Mouse (Mus musculus) embryonic facial prominence, embryonic 10.5 days (tissue): ENCODE results near the gene 4930415O20Rik. TPM values are rescaled to one million over a fixed set of nuclear protein-coding genes. Genes with fewer than 3 reads are reported as not detected.
A peak's percentile ranks its signal among the peaks of the same experiment; 100 is the strongest.

ENCODE experiments used
- DNase-seq: peaks from one replicate; pipeline ENCODE4 v3.0.0-alpha.2; 2017; ENCODE audit warnings: low spot score
- H3K27ac ChIP-seq: fragments of 300-500 bp; sonication (generic); replicated peaks from 2 replicates; pipeline ENCODE4 v1.5.1; 2016; ENCODE audit warnings: mild to moderate bottlenecking
- H3K27me3 ChIP-seq: fragments of 300-500 bp; sonication (generic); replicated peaks from 2 replicates; pipeline ENCODE4 v1.6.1; 2016; ENCODE audit warnings: low read depth, mild to moderate bottlenecking; ENCODE audit not compliant: poor library complexity, severe bottlenecking
- H3K36me3 ChIP-seq: fragments of 300-500 bp; sonication (generic); replicated peaks from 2 replicates; pipeline ENCODE4 v1.6.1; 2016; ENCODE audit warnings: mild to moderate bottlenecking, moderate library complexity
- H3K4me1 ChIP-seq: fragments of 300-500 bp; sonication (generic); 2 replicates; pipeline ENCODE4 v1.6.1; 2016
- H3K4me3 ChIP-seq: fragments of 300-500 bp; sonication (generic); 2 replicates; pipeline ENCODE4 v1.5.1; 2016; ENCODE audit warnings: mild to moderate bottlenecking, moderate library complexity
- H3K9me3 ChIP-seq: fragments of 300-500 bp; sonication (generic); 2 replicates; pipeline ENCODE4 v1.6.1; 2016; ENCODE audit warnings: mild to moderate bottlenecking
- WGBS: fragments of 180-500 bp; shearing (Covaris S2); methylation state at CpG from one replicate; pipeline ENCODE4 v1.1.7; 2016; 5-methylcytosine and 5-hydroxymethylcytosine counted together
- polyA plus RNA-seq: library from polyadenylated mRNA; unstranded; fragments of >200 nt; fragmentation: Nextera tagmentation; extraction: Ambion mirVana; gene quantifications from 2 replicates; pipeline ENCODE4 v1.2.1, GENCODE M21; 2016

Gene 4930415O20Rik
- polyA plus RNA-seq, 1 experiment from 2014 or later: not detected

DNA sequence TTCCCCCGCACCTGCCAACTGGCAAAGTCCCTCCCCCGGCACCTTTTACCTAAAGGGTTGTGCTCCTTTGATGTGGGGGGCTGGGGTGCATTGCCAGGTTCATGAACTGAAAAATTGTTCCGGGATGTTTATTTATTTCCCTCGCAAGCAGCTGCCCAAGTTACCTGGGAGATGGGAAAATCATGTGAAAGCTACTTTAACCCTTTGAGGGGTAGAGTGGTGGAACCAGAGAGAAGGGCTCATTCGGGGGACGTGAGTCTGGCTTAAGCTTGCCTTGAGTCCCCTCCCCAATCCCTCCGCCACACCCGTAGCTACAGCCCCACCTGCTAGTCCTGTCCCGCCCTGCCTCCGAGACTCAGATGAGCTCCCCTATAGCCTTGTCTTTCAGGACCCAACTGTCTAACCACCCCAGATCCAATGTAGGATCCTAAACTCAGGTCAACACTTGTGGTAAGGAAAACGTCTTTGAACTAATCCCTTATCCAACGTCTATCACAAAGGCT lies 39.4 kb downstream of the 4930415O20Rik start:
- Histone ChIP-seq H3K36me3 (peaks cover 13% of the 10 kb centered on the region), H3K9me3 (no peaks in the 10 kb centered on the region), H3K4me3 (peak overlapping the region; percentile 77), H3K27ac (peak overlapping the region; percentile 98), H3K27me3 (peaks cover 15% of the 10 kb centered on the region), H3K4me1 (peaks cover 49% of the 10 kb centered on the region)
- WGBS: 2% methylated on average over 12 of the region's 12 CpGs
- peak; percentile 47 for DNase-seq

DNA sequence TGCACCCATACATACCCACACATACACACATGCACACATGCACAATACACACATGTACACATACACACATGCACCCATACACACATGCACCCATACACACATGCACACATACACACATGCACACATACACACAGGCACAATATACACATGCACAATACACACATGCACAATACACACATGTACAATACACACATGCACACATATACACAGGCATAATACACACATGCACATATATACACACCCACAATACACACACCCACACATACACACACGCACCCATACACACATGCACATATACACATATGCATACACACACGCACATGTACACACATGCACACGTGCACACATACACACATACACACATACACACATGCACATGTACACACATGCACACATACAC lies 41.4 kb downstream of the 4930415O20Rik start:
- H3K4me3 ChIP-seq: no peak overlapping the region
- DNase-seq: no peak
- WGBS: 94% methylated on average over 3 of the region's 3 CpGs
- peaks cover 44% of the 10 kb centered on the region for H3K4me1 ChIP-seq
- H3K36me3 ChIP-seq: no peaks in the 10 kb centered on the region
- H3K27ac ChIP-seq: no peak overlapping the region
- no peaks in the 10 kb centered on the region for H3K9me3 ChIP-seq
- peaks cover 25% of the 10 kb centered on the region for H3K27me3 ChIP-seq

DNA sequence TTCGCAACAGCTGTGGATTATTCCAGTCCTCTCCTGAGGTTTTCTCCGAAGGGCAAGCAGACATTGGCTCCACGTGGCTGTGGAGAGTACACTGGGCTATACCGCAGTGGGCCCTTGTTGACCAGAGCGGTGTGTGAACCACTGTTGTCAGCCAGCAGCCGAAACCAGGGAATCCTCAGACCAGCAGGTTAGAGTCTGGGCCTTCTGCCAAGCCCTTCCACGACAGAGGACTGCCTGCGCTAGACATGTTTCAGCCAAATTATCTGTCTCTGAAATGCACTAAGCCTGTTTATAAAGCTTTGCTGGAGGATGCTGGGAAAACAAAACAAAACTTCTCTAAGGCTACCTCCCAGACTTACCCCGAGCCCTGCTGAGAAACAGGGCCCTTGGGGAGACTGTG lies 43.7 kb downstream of the 4930415O20Rik start:
- H3K4me1 ChIP-seq: peaks cover 24% of the 10 kb centered on the region
- peaks cover 4% of the 10 kb centered on the region; the same call in 1 of the 2 replicates for H3K9me3 ChIP-seq
- WGBS: 73% methylated on average over 9 of the region's 9 CpGs
- peaks cover 25% of the 10 kb centered on the region for H3K27me3 ChIP-seq
- H3K36me3 ChIP-seq: no peaks in the 10 kb centered on the region
- no peak for DNase-seq
- no peak overlapping the region for H3K27ac ChIP-seq
- no peak overlapping the region for H3K4me3 ChIP-seq

DNA sequence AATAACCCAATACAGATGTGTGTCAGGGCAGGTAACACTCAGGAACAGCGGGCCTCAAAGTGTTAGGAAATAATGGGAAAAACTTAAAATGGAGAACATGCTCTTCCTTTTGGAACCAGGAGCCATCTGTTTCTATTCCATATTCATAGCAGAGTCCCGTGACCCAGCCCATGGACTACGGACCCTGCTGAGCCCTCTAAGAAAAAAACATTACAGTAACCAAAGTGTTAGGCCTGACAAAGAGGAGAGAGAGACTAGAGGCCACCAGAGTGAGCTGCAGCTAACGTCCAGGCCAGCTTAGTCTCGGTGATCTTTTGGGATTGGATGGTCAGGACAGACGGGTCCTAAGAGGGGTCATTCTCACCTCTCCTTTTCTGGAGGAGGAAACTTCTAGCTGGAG lies 44.2 kb downstream of the 4930415O20Rik start:
- peaks cover 25% of the 10 kb centered on the region for H3K27me3 ChIP-seq
- 55% methylated on average over 6 of the region's 6 CpGs for WGBS
- H3K9me3 ChIP-seq: peaks cover 4% of the 10 kb centered on the region; the same call in 1 of the 2 replicates
- DNase-seq: no peak
- peaks cover 20% of the 10 kb centered on the region for H3K4me1 ChIP-seq
- H3K4me3 ChIP-seq: no peak overlapping the region
- H3K27ac ChIP-seq: no peak overlapping the region
- H3K36me3 ChIP-seq: no peaks in the 10 kb centered on the region

DNA sequence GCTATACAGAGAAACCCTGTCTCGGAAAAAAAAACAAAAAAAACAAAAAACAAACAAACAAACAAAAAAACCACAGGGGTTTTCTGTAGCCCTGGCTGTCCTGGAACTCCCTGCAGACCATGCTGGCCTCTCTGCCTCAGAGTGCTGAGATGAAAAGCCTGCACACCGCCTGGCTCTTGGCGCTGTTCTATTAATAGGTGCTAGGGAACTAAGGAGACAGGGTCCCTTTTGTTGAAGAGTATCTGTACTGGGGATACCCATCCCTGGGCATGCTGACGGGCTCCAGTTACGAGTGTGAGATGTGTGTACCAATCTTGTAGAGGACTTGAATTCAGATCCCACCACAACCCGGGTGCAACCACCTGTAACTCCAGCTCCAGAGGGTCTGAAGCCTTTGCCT lies 44.9 kb downstream of the 4930415O20Rik start:
- H3K27ac ChIP-seq: no peak overlapping the region
- H3K27me3 ChIP-seq: peaks cover 22% of the 10 kb centered on the region
- H3K36me3 ChIP-seq: no peaks in the 10 kb centered on the region
- no peak overlapping the region for H3K4me3 ChIP-seq
- peaks cover 4% of the 10 kb centered on the region; the same call in 1 of the 2 replicates for H3K9me3 ChIP-seq
- peaks cover 15% of the 10 kb centered on the region for H3K4me1 ChIP-seq
- no peak for DNase-seq
- 61% methylated on average over 6 of the region's 6 CpGs for WGBS

DNA sequence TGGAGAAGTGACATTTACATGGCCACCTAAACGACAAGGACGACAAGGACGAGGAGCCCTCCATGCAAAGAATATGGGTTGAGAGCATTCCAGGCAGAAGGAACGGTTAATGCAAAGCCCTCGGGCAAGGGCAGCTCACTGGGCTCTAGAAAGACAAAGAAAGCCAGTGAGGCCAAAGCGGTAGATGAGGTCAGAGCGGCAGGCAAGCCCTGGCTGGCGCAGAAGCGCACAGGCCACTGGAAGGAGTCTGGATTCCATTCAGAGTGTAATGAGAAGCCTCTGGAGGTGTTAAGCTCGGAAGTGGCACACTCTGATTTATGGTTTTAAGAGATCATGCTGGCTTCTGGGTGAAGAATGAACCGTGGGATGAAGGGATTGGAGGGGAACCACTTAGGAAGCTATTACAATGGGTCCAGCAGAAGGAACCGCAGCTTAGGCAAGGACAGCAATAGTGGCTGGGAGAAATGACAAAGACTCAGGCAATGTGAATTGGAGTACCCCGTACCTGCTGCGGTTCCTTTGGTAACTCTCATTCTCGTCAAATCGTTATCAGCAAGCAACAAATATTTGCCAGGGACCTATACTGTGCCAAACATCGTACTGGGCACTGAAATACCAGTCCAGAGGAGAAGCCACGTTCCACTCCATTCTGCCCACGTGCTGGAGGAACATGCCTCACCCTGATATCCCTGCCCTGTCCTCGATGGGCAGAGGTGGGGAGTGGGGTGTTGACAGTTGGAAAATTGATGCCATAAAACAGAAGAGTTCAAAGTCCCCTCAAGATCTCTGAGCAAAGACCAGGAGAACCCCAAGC lies 45.8 kb downstream of the 4930415O20Rik start:
- WGBS: 32% methylated on average over 20 of the region's 20 CpGs
- DNase-seq: peak; percentile 42
- Histone ChIP-seq H3K27ac (no peak overlapping the region), H3K4me3 (peak overlapping the region; percentile 11), H3K4me1 (peaks cover 15% of the 10 kb centered on the region), H3K27me3 (peaks cover 17% of the 10 kb centered on the region), H3K9me3 (peaks cover 4% of the 10 kb centered on the region; the same call in 1 of the 2 replicates), H3K36me3 (no peaks in the 10 kb centered on the region)

DNA sequence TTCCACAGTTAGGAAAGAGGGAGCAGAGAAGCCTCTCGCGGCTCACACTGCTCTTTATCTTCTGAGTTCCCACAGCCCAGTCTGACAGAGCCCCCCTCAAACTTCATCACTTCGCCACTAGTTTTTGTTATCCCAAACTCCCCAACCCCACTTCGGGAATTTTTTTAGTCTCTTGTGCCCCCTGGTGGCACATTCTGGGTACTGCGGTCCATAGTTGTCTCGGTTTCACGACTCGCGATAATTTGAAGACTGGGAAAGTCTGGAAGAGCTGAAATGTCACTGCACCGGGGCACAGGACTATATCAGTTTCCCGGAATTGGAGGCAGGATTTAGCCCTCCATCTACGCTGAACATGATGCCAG lies 46.4 kb downstream of the 4930415O20Rik start:
- Histone ChIP-seq H3K9me3 (peaks cover 4% of the 10 kb centered on the region; the same call in 1 of the 2 replicates), H3K4me3 (peak overlapping the region; percentile 11), H3K36me3 (no peaks in the 10 kb centered on the region), H3K4me1 (peaks cover 16% of the 10 kb centered on the region), H3K27ac (no peak overlapping the region), H3K27me3 (peaks cover 22% of the 10 kb centered on the region)
- DNase-seq: peak; percentile 89
- 2% methylated on average over 12 of the region's 12 CpGs for WGBS

DNA sequence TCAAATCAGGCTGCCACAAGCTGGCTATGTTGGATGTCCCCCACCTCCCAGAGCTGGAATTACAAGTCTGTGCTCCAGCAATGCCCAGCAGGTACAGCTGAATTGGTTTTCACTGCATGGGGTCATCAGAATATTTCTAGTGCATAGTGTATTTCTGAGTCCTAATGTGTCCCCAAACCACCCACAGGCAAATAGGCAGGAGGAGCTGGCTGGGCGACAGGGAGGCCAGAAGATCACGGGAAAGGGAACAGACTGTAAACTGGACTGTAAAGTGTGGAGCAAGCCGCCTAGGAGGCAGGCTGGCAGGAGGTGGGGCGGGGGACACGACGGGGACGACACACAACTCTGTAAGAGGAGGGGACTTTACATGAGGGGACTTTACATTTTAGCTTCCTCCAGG lies 51.4 kb downstream of the 4930415O20Rik start:
- H3K4me1 ChIP-seq: peaks cover 22% of the 10 kb centered on the region
- WGBS: 7% methylated on average over 7 of the region's 7 CpGs
- peaks cover 27% of the 10 kb centered on the region for H3K27me3 ChIP-seq
- peaks cover 4% of the 10 kb centered on the region; the same call in 1 of the 2 replicates for H3K9me3 ChIP-seq
- no peak overlapping the region for H3K4me3 ChIP-seq
- H3K27ac ChIP-seq: no peak overlapping the region
- H3K36me3 ChIP-seq: no peaks in the 10 kb centered on the region
- DNase-seq: no peak

DNA sequence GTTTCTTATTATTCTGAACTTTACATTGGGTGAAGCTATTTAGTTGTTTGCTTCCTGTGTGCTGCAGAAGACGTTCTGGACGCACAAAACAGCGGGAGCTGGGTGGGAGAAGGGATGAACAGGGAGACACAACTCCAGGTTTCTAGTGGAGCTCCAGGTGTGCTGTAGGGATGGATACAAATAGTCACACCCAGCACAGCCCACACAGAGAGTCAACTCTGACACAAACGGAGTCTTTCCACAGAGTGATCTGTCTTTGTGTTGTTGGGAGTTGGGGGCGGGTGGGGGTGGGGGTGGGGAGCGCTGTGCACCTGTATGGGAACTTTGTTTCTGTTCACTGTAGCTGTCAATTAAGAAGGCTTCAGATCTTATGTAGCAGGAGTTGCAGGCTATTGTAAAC lies 51.9 kb downstream of the 4930415O20Rik start:
- H3K27ac ChIP-seq: no peak overlapping the region
- WGBS: 15% methylated on average over 6 of the region's 6 CpGs
- no peaks in the 10 kb centered on the region for H3K36me3 ChIP-seq
- peaks cover 4% of the 10 kb centered on the region; the same call in 1 of the 2 replicates for H3K9me3 ChIP-seq
- no peak overlapping the region for H3K4me3 ChIP-seq
- no peak for DNase-seq
- peaks cover 31% of the 10 kb centered on the region for H3K27me3 ChIP-seq
- peaks cover 22% of the 10 kb centered on the region for H3K4me1 ChIP-seq

DNA sequence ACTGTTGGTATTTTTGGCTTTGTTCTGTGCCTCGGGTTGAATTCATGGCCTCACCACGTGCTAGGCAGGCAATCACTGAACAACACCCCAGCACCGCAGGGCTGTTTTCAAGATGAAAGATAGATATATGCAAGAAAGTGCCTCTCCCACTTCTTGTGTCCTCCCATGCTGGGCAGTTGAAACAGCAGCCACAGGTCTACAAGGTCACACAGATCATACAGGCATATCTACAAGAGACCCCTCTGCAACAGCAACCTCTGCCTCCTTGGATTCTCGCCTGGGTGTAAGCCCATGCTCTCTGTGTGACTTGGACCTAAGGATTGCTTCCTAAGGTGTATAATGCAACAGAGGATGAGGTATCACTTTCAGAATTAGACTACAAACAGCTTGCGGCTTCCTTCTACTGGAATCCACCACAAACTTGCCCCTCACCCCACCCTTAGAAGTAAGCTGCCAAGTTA lies 52.6 kb downstream of the 4930415O20Rik start:
- Histone ChIP-seq H3K9me3 (peaks cover 1% of the 10 kb centered on the region; the same call in 1 of the 2 replicates), H3K27ac (no peak overlapping the region), H3K27me3 (peaks cover 38% of the 10 kb centered on the region), H3K36me3 (no peaks in the 10 kb centered on the region), H3K4me3 (no peak overlapping the region), H3K4me1 (peaks cover 26% of the 10 kb centered on the region)
- DNase-seq: no peak
- 61% methylated on average over 5 of the region's 5 CpGs for WGBS

DNA sequence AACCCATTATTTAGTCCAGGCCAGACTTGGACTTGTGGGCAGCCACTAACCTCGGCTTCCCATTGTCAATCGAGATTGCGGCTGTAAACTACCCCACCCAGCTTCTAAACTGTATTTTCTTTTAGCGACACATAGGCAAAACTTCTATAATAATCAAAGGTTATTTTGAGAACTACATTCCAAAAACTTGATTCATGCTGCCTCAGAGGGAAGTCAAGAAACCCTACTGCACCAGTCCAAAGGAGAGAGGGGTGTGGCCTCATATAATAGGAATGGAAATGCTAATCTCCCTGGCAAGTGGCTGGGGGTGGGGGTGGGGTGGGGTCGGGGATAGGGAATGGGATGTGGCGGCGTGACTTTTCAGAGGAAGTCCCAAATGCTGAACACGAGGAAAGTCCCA lies 55.3 kb downstream of the 4930415O20Rik start:
- Histone ChIP-seq H3K9me3 (no peaks in the 10 kb centered on the region; the same call in 1 of the 2 replicates), H3K4me1 (peaks cover 53% of the 10 kb centered on the region), H3K4me3 (no peak overlapping the region), H3K27ac (no peak overlapping the region), H3K27me3 (peaks cover 64% of the 10 kb centered on the region), H3K36me3 (no peaks in the 10 kb centered on the region)
- no peak for DNase-seq
- WGBS: 37% methylated on average over 8 of the region's 8 CpGs

DNA sequence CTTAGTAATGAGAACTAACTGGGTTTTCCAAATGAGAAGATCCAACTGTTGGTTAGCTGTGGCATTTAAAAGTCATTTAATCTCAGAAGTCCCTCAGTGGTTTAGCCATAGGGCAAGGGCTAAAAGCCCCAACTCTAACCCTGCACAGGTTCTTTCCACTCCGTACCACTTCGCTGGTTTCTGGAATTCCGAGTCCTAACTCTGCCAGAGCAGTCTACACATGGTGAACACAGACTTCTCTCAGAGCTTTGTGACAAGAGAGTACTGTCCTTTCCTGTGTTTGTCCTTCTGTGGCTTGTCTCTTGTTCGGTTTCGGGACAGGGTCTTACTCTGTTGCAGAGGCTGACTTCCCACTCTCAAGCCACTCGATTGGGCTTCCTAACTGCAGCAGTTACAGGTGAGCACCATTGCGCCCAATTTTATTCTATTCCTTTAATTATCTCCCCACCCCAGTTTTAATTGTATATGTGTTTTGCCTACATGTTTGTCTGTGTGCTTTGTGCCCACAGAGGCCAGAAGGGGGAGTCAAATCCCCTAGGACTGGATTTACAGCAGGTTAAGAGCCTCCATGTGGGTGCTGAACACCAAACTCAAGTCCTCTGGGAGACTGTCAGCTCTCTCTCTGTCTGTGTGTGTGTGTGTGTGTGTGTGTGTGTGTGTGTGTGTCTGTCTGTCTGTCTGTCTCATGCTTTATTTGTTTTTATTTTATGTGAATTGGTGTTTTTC lies 55.8 kb downstream of the 4930415O20Rik start:
- H3K9me3 ChIP-seq: no peaks in the 10 kb centered on the region; the same call in 1 of the 2 replicates
- H3K4me3 ChIP-seq: no peak overlapping the region
- 72% methylated on average over 7 of the region's 7 CpGs for WGBS
- no peak overlapping the region for H3K27ac ChIP-seq
- DNase-seq: no peak
- H3K4me1 ChIP-seq: peaks cover 58% of the 10 kb centered on the region
- no peaks in the 10 kb centered on the region for H3K36me3 ChIP-seq
- peaks cover 68% of the 10 kb centered on the region for H3K27me3 ChIP-seq
